Mouse (Mus musculus) skeletal muscle tissue, postnatal 0 days (tissue): ENCODE results near the gene Gm8024. TPM values are rescaled to one million over a fixed set of nuclear protein-coding genes. Genes with fewer than 3 reads are reported as not detected.

Experiments used
- polyA plus RNA-seq: library from polyadenylated mRNA; unstranded; fragments of >200 nt; fragmentation: Nextera tagmentation; extraction: Ambion mirVana; gene quantifications from 2 replicates; pipeline ENCODE4 v1.2.1, GENCODE M21; 2015

Gm8024 gene
- not detected in 2 replicates for polyA plus RNA-seq

DNA sequence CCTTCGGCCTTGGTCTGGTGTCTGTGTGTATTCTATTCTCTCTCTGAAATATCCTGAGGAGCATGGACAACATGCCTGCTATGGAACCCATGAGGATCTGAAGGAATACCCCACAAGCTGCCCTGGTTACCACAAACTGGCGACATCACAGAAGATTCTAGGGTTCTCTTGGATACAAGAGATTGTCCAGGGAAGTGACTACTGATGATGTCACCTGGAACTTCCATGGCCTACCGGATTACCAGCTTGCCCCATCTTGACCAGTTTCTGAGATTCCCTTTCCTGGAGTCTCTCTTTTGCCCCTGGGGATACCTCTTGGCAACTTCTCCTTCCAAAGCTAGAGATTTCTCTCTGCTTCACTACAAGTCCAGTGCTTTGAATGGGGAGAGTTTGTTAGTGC lies at the start of gene Gm8024:
Gene Gm8024 (minus strand): TSS at position 101 of the 400 bp plus-strand sequence.

DNA sequence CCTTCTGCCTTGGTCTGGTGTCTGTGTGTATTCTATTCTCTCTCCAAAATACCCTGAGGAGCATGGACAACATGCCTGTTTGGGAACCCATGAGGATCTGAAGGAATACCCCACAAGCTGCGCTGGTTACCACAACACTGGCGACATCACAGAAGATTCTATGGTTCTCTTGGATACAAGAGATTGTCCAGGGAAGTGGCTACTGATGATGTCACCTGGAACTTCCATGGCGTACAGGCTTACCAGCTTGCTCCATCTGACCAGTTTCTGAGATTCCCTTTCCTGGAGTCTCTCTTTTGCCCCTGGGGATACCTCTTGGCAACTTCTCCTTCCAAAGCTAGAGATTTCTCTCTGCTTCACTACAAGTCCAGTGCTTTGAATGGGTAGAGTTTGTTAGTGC lies 21.8 kb downstream of the Gm8024 start, which contains the start of gene Gm8020:
Gene Gm8020 (minus strand): TSS at position 101 of the 400 bp plus-strand sequence.

Other genes starting within 250 kb of the Gm8024 start
- gene Gm9611, start 226.9 kb downstream of the Gm8024 start, polyA plus RNA-seq = not detected in 2 replicates
- not detected in 2 replicates for gene Gm7995, start 214.1 kb downstream of the Gm8024 start, polyA plus RNA-seq
- gene Gm8005, start 84.6 kb downstream of the Gm8024 start, polyA plus RNA-seq = not detected in 2 replicates
- gene Gm8011, start 60.4 kb downstream of the Gm8024 start, polyA plus RNA-seq = not detected in 2 replicates
- gene Gm8020, start 21.9 kb downstream of the Gm8024 start, polyA plus RNA-seq = not detected in 2 replicates
- gene Gm17124, start 75.6 kb upstream of the Gm8024 start, polyA plus RNA-seq = not detected in 2 replicates
- not detected in 2 replicates for gene Gm3633, start 117.6 kb upstream of the Gm8024 start, polyA plus RNA-seq
- gene Gm10378, start 131.7 kb upstream of the Gm8024 start, polyA plus RNA-seq = not detected in 2 replicates
- gene Gm3015, start 244.5 kb upstream of the Gm8024 start, polyA plus RNA-seq = not detected in 2 replicates